Mouse (Mus musculus) retina, postnatal 1 day (tissue): ENCODE measurements at regions not wholly inside any gene's neighbourhood (a gene's known extent, or its start where the extent isn't known, plus 50 kb on each side); places are given as distances from the start of the nearest gene placed in this dataset.

ENCODE experiments used
- DNase-seq: peaks from one replicate; pipeline ENCODE4 v3.0.0-alpha.2; 2012

DNA sequence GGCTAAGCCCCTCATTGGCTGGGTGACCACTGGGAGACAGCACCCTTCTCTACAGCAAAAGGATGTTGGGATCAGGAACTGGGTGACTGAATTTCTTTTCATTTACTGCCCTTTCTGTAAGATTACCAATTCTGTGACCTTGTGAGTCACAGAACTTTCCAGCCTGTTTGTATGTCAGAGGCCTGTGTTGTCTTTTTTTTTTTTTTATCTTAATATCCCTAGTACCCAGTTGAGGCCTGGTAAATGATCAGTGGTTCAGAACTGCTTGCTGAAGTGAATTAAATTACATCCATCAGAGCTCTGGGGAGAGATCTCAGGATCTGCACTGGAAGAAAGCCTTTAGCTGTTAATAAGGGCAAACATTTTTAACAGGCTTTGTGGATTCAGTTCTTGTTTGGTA, 114.8 kb upstream of the Zfp648 start:
- DNase-seq, result no peak

DNA sequence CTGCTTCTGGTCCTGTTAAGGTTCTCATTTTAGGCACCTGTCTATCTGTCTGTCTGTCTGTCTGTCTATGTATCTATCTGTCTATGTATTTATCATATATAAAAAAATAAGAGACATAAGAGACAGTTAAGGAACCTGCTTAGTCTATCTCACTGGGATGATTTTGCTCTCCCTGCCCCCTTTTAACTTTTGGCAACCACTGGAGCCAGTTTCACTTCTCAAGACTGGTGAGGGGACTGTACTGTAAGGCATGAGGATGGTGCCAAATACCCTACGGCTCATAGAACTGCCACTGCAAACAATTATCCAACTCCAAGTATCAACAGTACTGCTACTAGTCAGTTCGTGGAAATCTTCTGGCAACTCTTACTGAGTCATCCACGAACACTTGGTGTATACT, 111.2 kb upstream of the Zfp648 start:
- no peak for DNase-seq

DNA sequence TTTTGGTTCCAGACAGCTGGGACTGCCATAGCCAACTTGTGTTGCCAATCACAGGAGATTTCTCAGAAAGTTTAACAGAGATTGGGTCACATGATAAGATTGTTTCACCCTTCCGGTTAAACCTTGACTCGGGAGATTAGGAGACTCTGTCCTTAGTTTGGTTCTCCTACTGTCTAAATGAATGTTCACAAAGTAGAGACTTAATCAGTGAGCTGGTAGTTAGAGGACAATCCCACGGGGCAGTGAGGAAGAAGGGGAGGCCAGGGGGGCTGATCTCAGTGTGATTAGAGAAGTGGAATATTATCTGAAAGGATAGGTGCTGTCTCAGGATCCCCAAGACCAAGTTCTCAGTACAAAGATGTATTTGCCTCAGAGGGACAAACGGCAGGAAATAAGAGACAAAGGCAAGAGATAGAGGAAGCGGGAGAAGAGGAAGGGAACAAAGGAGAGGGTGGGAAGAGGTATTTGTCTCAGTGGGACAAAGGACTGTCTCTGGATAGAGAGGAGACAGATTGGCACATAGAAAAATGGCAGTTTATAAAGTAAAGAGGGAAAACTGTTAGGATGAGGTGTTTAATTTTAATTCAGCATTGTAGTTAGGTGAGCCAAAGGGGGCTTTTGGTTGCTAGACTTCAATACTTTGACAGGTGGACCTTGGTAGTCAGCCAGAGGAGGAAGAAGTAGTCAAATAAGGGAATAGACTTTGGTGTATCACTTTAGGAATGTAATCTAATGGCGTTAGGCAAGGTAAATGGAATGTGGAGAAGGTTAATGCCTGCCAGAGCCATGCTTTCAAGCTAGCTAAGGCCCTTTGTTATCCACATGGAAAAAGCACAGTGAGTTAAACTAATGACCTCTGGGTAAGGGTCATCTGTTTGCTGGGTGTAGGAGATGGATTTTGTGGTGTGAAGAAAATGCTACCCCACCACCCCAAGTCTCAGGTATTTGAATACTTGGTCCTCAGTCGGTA, 110.2 kb upstream of the Zfp648 start:
- no peak for DNase-seq

DNA sequence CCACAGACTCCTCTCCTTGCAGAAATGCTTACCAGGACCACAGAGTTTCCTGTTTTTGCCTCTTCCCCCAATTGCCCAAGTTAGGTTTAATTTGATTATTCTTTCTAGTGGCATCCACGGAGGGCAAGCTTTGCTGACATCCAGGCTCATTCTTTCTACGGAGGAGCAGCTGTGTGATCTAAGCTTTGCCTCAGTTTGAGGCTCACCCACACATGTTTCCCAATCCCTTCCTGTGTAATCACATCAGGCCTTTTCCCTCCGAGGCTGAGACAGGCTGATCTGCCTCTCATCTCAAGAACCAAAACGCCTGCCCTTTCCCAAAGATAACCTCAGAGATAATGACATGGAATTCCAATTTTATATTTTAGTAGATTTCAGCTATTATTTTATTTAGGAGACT, 107.4 kb upstream of the Zfp648 start:
- no peak for DNase-seq

DNA sequence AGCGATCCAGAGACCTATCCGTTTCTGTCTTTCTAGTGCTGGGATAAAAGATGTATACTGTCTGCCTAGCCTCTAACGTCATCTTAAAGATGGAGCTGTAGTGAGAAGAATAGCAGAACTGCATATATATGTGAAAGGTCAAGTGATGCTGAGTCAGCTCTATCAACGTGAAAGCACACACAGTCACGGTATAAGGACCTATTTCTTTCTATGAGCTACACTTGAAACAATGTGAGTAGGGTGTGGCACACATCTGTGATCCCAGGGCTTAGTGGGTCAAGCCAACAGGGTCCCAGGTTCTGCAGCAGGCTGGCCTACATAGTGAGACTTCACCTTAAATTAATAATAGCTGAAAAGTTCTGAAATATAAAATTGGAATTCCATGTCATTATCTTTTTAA, 106.6 kb upstream of the Zfp648 start:
- DNase-seq, result no peak

DNA sequence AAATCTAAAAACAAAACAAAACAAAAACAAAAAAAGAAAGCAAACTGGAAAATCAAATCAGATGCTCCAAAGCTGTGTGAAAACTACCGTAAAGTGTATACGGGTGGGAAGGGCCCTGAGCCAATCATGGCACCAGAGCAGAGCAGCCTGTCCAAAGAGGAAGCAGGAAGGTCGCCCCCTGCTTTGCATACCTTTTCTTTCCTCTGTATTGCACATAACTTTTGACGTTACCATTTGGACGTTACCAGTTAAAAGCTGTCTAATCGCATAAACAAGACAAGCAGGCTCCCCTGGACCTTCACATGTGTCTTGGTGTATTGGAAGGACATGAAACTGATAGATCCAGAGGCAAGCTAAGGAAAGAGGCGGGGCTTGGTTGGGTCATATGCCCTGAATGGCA, 104.9 kb upstream of the Zfp648 start:
- no peak for DNase-seq

DNA sequence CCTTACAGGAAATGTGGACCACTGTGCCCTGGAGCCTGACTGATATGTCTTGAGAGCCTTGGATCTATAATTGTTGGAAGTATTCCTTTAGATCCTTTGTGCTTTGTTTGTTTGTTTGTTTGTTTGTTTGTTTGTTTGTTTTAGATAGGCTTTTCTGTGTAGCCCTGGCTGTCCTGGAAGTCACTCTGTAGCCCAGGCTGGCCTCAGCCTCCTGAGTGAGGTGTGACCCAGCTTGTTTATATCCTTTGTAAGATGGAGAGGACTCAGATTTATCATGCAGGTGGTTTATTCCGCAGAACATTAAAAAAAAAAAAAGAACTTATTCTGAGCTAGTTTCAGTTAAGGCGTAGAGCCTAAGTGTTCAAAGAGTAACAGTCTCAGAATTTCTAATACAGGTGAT, 104.1 kb upstream of the Zfp648 start:
- no peak for DNase-seq

DNA sequence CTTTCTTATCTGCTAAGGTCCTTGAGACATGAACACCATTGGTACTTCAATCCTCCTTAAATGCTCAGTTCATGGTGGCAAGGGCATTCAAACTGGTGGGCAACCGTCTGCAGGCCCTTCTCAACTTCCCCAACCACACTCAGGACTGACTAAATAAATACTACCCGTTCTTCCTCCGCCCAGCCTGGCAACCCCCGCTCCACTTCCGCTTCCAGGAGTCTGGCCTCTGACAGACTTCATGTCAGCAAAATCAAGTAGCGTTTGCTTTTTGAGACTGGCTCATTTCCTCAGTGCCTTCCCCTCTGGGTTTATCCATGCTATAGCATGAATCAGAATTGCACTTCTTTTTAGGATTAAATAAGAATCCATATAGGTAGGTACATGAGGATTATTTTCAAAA, 103.3 kb upstream of the Zfp648 start:
- DNase-seq, result no peak

DNA sequence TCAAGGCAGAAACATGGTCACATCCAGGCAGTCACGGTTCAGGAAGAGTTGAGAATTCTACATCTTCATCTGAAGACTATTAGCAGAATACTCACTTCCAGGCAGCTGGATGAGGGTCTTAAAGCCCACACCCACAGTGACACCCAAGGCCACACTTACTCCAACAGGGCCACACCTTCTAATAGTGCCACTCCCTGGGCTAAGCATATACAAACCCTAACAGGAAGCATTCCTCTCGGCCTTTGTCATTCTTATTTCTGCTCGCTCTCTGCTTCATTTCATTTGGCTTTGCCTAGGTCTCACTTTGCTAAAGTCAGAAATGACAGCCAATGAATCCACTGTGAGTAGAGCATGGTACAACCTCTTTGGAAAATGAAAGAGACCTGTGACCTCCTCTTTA, 100.4 kb upstream of the Zfp648 start:
- DNase-seq, result no peak

DNA sequence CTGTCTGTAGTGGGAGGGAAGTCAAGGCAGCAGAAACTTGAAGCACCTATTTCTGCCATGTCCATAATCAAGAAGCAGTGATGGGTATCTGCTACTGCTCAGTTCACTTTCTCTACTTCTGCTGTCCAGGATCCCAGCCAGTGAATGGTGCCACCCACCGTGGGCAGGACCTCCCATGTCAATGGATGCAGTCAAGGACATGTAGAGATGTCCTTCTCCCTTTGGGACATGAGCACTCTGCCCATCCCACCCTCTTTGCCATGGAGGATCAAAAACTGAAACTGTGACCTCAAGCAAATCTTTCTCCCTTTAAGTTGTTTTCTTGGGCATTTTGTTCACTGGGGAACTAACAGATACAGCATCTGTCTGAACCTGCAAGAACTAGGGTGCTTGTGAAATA, 99.6 kb upstream of the Zfp648 start:
- DNase-seq, result no peak

DNA sequence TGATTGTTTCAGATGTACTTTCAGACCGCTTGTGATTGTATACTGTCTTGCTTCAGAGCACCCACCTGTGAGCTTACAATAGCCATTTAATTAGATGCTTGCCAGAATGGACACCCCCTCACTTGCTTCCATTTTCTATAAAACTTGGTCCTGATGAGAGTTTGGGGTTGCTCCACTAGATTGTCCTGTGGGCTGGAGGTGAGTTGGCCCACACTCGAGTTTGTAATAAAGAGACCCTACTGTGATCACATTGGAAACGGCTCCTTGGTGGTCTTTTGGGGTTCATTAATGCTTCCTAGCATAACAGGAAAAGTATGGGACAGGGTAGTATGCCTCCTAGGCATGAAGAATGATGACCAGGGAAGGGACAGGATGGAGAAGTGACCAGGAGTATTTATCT, 98.8 kb upstream of the Zfp648 start:
- no peak for DNase-seq

DNA sequence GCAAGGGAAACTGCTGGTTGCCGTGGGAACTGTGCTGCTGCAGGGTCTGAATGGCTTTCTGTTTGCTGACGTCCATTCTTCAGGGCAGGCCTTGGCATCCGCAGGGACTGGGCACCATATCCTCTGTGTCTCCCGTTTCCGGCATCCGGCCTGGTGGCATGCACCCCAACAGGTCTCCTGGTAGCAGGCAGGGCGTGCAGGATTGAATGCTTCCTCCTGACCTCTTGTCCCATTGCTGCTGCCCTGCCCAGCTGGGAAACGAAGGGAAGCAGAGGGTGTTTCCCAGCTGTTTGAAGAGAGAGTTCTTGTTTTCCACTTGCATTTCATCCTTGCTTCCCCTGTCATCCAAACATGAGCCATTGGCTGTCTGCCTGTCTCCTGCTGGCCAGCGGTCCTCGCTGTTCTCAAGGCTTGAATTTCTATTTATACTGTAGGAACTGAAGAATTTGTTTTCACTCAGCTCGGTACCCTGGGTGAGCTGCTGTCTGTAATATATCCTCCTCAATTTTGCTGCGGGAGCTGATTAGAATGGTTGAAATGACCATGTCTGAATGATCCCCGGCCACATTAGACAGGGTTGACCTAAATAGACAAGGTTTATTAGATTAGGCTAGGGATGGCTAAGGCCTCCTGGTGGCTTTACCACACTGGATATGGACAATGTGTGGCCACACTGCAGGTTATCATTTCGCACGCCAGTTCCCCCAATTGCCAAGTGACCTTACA, 98.0 kb upstream of the Zfp648 start:
- peak; percentile 70 for DNase-seq

DNA sequence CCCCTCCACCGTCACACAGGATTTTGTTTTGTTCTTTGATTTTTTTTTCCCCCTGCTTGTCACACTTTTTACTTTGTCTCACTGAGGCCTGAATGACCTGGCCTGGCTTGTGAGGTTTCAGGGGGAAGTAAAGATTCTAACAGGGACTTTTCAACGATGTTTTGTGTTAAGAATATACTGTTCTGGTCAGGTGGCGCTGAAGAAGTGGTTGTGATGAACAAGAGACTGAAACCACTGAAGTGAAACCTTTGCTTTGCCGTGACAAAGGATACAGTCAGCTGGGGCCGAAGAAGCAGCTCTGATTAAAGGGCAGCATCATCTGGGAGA, 97.4 kb upstream of the Zfp648 start:
- DNase-seq, result no peak

DNA sequence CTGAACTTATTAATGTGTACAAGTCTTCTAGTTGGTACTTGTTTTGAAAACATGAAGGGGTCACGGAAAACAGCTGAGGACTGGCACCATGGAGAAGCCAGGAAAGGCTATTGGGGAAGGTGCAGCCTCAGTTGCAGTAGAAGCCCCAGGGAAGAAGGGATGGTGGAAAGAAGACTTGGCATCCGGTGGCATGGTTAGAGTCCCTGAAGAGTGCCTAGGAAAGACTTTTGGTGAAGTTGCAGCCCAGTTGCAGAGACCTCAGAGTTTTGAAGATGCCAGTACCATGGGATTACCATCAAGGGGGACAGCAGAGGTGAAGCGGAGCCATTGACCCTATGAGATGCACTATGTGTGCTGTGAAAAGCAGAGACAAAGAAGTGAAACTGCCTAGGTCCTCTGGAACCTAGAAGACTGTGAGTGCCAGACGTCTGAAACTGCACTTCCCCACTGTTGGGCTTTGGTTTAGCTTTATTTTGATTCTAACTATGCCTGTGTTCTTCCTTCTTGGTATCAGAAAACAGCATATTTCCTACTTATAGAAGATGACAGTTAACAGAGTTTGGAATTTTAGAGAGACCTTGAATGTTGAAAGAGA, 96.9 kb upstream of the Zfp648 start:
- DNase-seq, result no peak

DNA sequence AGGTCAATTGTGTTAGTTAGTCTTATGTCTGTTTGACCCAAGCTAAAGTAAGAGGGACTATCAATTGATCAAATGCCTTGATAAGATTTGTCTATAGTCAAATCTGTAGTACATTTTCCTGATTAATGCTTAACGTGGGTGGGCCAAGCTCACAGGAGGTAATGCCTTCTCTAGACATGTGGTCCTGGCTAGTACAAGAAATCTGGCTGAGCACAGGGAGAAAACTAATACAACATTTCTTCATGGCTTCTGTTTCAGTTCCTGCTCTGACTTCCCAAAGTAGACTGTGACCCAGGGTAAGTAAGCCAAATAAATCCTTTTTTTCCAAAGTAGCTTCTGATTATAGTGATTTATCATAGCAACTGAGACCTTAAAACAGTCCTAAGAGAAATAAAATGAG, 96.2 kb upstream of the Zfp648 start:
- no peak for DNase-seq

DNA sequence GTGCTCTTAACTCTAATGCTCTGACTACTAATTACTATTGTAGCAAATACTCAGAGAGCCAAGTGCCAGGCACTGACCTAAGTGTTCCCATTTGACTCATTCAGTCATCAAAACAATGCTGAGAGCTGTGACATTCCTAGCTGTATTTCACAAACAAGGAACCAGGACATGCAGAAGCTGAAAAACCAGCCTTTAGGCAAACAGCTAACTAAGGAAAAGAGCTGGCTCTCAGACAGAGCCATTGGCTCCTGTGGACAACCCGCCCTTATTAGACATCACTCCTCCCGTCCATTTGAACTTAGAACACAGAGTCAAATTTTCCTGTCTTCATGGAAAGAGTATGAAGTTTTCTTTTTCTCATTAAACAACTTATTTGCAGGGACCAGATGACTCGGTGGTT, 88.5 kb upstream of the Zfp648 start:
- DNase-seq, result no peak

DNA sequence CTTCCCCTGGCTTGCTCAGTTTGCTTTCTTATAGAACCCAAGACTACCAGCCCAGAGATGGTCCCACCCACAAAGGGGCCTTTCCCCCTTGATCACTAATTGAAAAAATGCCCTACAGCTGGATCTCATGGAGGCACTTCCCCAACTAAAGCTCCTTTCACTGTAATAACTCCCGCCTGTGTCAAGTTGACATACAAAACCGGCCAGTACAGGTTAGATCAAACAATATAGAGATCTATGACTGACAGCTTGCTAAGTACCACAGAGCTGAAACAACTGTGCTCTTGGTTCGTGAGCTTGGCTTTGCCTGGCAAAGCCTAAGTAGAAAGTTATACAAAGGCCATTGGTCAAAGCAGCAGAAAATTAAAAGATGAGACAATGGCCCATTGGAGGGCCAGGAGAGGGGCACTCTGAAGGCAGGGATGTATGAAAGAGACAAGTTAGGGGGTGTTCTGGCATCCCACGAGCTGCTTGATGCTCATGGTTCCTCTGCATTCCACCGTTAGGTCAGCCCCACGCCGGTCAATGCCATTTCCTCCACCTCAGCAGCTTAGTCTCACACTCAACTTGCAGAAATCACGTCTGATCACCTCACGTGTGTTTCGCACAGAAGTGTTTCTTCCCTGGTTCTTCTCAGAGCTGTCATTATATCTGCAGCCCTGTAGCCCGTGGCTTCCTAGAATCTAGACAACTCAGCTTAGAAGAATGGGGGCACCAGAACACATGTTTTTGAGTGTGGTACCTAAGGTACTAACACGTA, 87.5 kb upstream of the Zfp648 start:
- DNase-seq, result no peak

DNA sequence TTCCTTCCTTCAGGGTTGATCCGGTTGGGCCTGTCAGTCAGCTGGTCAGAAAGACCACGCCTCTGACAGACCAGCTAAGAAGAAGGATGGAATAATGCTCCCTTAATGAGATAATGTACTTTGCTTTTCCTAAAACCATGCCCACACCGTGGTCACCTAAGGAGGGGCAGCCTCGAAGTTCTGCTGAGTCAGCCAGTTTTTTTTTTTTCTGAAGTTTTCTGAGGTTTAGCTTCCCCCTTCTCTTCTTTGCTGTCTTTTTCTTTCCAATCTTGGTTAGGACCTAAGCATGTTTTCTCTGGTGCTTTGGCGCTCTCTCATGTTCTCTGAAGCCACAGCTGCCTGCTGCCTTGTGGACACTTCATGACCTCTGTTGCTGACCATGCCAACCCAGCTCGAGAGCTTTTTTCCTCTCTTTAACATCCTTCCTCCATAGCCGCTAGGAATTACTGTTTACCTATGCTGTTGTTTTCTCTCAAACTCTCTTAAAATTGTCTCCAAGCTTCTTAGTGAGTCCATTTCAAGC, 84.7 kb upstream of the Zfp648 start:
- no peak for DNase-seq

DNA sequence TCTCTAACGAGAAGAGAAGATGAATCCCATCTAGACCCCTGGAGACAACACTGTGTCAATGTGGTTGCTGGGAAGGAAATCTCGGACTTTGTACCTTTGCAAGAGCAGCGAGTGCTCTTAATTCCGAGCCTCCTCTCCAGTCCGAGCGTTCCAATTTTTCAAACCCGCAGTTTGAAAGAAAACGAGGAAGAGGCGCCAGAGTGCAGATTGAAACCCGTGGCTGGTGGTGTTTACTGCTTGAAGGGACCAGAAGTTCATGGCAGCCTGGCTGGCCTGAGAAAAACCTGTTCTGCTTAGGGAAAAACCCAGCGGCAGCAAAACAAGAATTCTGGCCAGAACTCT, 83.7 kb upstream of the Zfp648 start:
- DNase-seq, result peak; percentile 38

DNA sequence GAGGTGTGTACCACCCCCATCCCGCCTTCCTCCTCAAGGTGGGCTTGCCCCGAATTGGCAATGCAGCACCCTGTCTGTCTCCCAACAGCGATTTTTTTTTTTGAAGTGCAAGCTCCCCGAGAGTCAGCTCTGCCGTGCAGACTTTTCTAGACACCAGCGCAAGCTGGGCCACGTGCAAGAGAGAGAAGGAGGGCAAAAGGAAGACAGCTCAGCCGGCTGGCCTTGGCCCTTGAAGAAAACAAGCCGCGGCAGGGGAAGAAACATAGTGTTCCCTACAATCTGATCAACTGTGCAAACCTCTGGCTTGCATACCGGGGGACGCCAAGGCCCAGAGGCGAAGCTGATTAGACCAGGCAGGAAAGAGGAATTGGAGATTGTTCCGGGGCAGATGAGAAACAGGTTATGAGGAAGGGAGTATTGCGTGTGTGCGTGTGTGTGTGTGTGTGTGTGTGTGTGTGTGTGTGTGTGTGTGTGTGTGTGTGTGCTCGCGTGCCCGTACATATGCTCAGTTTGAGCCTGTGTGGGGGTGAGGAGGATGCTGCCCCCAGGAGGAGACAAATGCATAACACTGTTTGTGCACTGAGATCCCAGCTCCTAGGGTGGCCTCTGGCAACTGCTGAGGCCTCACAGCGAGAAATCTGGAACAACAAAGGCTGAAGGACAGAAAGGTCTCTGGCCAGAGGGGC, 83.2 kb upstream of the Zfp648 start:
- peak; percentile 81 for DNase-seq

DNA sequence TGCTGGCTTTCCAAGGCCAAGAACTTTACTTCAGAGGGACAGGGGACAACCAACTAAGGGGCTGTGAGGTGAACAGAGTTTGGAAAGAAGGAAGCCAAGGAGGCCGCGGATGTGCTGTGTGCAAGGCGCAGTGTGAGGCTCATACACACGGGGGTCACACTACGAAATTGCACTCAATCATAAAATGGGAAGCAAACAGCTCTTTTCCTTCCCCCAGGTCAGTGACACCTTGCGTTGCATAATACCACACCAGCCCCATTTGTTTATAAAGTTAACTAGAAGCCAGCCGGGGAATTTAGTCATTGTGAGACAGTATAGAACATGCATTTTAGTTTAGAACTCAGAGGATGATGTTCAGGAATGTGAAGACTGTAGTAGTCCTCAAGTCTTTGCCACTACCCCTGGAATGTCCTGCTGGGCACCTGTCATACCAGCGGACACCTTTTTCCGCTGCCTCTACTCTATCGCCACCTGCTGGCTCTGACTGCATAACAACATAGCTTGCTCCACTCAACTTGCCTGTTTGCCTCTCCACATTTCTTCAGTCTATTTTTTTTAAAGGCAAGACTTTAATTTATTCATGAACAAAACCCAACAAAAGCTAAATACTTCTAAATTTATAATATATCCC, 82.5 kb upstream of the Zfp648 start:
- peak; percentile 79 for DNase-seq

DNA sequence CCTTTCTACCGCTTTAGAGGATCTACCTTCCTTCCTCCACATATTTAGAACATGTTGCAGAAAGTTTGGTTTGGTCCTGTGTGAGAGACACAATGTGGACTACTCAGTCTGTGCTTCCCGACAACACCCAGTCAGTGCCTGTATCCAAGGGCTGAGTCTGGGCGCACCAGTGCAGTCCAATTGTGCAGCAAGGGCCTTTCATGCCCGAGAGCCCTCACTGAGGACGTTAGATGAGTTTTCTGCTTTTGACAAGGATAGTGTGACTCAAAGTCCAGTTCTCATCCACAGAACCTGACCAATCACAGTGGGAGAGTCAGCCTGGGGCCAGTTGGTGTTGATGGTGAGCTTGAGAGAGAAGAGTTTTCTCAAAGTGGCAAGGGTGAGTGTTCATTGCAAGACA, 81.4 kb upstream of the Zfp648 start:
- DNase-seq, result no peak
